ENCODE assay signal across 12 mouse cellular contexts in the genomic region with DNA sequence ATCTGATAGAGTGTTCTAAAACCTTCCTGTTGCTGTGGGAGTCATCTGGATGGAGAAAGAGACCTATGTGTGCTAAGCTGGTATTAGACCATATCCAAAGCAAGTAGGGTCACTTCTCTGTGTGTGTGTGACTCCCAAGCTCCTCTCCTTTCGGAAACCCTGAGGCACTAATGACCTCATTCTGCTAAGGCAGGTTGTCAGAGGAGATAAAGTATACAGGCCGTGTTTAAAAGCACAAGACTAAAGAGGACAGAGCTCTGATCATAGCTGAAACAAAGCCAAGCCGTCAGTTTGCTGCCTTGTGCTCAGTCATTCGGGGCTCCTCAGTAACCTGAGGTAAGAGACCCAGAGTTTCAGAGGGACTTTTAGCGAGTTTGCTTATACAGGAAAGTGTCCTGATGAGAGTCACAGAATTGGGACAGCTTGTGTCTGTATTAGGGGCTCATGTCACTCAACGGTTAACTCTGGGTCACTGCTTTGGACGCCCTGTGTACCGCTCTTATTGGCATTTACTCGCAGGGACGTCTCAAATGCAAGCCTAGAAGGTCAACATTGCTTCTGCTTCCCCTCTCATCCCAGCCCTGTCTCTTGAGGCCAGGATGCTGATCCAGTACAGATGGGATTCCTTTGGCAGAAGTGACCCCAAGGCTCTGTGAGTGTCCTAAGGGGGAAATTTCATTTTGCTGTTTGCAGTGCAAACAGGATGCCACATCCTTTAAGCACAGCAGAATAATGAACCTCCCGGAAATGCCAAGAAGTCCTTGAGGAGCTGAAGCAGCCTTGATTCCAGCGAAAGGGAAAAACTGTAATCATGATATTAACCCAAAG.
A peak's percentile ranks its signal among the peaks of the same experiment; 100 is the strongest.
DNase-seq lines count a peak whose midpoint lies in the region; ATAC-seq and TF ChIP-seq lines count a peak whose summit lies in the region.
"Had no signal": no experiment of that assay in that cellular context is flagged by ENCODE, and none has a peak within 500 bp of the region (broad histone marks: within the 10 kb centered on the region; RNA-seq: fewer than 3 reads in every experiment).

No protein-coding gene starts in this region.

- TF ChIP-seq POLR2A in testis, adult 2 months (IDR thresholded peaks at IDR 0.05; ENCODE audit: control insufficient read depth, low read depth, low read length), result no peak

- H3K27me3 ChIP-seq in testis, adult 2 months (ENCODE audit: control insufficient read depth, insufficient read depth, low read length), result no peaks in the 10 kb centered on the region
- H3K27me3 ChIP-seq: CH12.LX; megakaryocyte, embryonic 14.5 days had no signal

- no peak overlapping the region for H3K4me3 ChIP-seq in testis, adult 2 months (ENCODE audit: control insufficient read depth, low read depth, low read length)
- H3K4me3 ChIP-seq: layer of hippocampus, adult 2 months; megakaryocyte, embryonic 14.5 days had no signal

- intact Hi-C loops in heart, postnatal 10 days (cut with DNase I), result no loop called here

- peak; percentile 31 to 51 for DNase-seq in heart, adult 9 months (ENCODE audit: low spot score in 2 of 2)
- DNase-seq in heart, adult 8-10 months (ENCODE audit: low spot score), result no peak
- no peak for DNase-seq in testis, postnatal 10 days (ENCODE audit: low spot score)
- peak; percentile 41 to 54 for DNase-seq in heart, postnatal 10 days
- DNase-seq in urinary bladder, postnatal 10 days (ENCODE audit: low spot score), result no peak
- DNase-seq: thymus, postnatal 36 days had no signal

- peak overlapping the region; percentile 52; the same call in 1 of the 2 replicates for H3K27ac ChIP-seq in testis, adult 2 months (ENCODE audit: control insufficient read depth, insufficient read depth, low read depth, low read length)
- H3K27ac ChIP-seq: layer of hippocampus, adult 2 months had no signal

- ATAC-seq in frontal cortex, adult (ENCODE audit: low TSS enrichment), result no peak
- ATAC-seq: forebrain, embryonic 16.5 days had no signal

- no peaks in the 10 kb centered on the region for H3K36me3 ChIP-seq in testis, adult 2 months (ENCODE audit: control insufficient read depth, insufficient read depth, low read length)

- no peak for TF ChIP-seq CTCF in testis, adult 2 months (IDR thresholded peaks at IDR 0.05; ENCODE audit: control insufficient read depth, insufficient read depth, insufficient replicate concordance, low read depth, low read length)

- H3K4me1 ChIP-seq in testis, adult 2 months (ENCODE audit: control insufficient read depth, insufficient read depth, low read length), result peaks cover 2% of the 10 kb centered on the region; the same call in 1 of the 2 replicates
- H3K4me1 ChIP-seq: megakaryocyte, embryonic 14.5 days had no signal

Comparison
In these comparisons a context has a peak if more than half of its experiments do, and no peak if none do; other contexts are left out.
1. DNase-seq: peak in heart, adult 9 months (2 of 2) and heart, postnatal 10 days (2 of 2); none in heart, adult 8-10 months (single experiment), testis, postnatal 10 days (single experiment) and urinary bladder, postnatal 10 days (single experiment).